Mouse (Mus musculus): Measurements from ENCODE around the gene Colec11. TPM values are rescaled to one million over a fixed set of nuclear protein-coding genes. Genes with fewer than 3 reads are reported as not detected.

The Colec11 gene
- polyA plus RNA-seq, 1 experiment: 0.18 TPM

DNA sequence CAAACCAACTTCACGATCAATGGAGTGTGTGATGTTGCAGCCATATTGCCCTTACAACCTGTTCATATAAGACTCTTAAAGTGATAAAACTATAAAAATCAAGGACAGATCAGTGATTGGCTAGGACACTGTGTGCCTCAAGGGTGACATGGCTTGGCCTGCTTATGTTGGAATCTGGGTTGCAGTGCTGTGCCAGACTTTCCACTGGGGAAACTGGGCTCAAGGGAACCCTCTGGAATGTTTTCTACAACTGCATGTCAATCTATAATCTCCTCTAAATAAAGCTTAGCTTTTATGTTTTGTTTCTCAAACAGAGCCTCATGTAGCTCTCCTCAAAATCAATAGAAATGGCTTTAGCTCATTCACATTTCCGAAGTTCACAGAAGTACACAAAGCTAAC lies 1.1 kb upstream of the Colec11 start:
- 86% methylated on average over 2 of the region's 2 CpGs for WGBS
- no peaks in the 10 kb centered on the region for H3K27me3 ChIP-seq (ENCODE audit: control insufficient read depth, insufficient read depth, low read length)
- H3K36me3 ChIP-seq (ENCODE audit: control insufficient read depth, insufficient read depth, low read length): peaks cover under 1% of the 10 kb centered on the region
- TF ChIP-seq CTCF (IDR thresholded peaks at IDR 0.05; ENCODE audit: extremely low read depth, insufficient read depth, insufficient read length, insufficient replicate concordance): no peak
- TF ChIP-seq POLR2A (IDR thresholded peaks at IDR 0.05; ENCODE audit: low read depth, low read length): no peak
- no peak overlapping the region for H3K27ac ChIP-seq (ENCODE audit: insufficient read depth, low read length)
- no peaks in the 10 kb centered on the region for H3K4me1 ChIP-seq (ENCODE audit: control insufficient read depth, insufficient read depth, insufficient read length)
- H3K4me3 ChIP-seq (ENCODE audit: extremely low read depth, insufficient read depth, insufficient read length): no peak overlapping the region
- no peak for DNase-seq (ENCODE audit: low read depth in 1 of 2, low spot score in 2 of 2)

DNA sequence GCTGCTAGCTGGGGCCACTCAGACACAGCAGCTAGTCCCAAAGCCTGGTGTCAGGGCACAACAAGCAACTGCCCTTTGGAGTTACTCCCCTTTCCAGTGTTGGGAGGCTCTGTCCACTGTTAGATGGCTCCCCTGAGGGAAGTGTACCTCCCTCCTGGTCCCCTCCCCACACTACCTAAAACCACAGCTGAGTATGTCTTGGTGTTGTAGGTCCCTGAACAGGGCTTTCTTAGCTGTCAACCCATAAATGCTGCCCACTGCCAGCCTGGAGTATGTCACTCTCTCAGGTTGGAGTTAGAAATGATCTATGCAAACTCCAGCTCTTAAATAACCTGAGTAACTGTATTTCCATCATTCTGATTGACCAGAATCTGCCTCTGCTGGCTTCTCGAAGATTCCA lies 536 bp downstream of the Colec11 start:
- DNase-seq (ENCODE audit: low read depth in 1 of 2, low spot score in 2 of 2): no peak
- Histone ChIP-seq H3K27ac (ENCODE audit: insufficient read depth, low read length) (no peak overlapping the region), H3K27me3 (ENCODE audit: control insufficient read depth, insufficient read depth, low read length) (no peaks in the 10 kb centered on the region), H3K4me1 (ENCODE audit: control insufficient read depth, insufficient read depth, insufficient read length) (no peaks in the 10 kb centered on the region), H3K4me3 (ENCODE audit: extremely low read depth, insufficient read depth, insufficient read length) (no peak overlapping the region), H3K36me3 (ENCODE audit: control insufficient read depth, insufficient read depth, low read length) (no peaks in the 10 kb centered on the region)
- no peak for TF ChIP-seq POLR2A (IDR thresholded peaks at IDR 0.05; ENCODE audit: low read depth, low read length)
- no peak for TF ChIP-seq CTCF (IDR thresholded peaks at IDR 0.05; ENCODE audit: extremely low read depth, insufficient read depth, insufficient read length, insufficient replicate concordance)
- 84% methylated on average over 1 of the region's 1 CpGs for WGBS

DNA sequence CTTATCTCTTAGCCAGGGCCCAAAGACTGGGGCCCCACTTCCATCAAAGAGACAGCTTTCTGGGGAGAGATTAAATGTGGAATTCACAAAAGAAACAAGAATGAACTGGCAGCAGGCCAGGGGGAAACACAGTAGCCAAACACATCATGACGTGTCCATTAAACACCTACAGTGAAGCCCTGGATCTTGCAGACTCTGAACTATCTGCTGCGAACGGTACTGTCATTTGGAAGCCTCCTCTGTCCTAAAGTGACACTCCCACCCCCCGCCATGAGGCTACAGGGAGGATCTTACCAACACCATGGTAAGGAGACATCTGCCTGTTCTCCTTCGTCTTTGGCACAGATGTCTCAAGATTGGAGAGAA lies 1.0 kb downstream of the Colec11 start:
- 67% methylated on average over 5 of the region's 5 CpGs for WGBS

DNA sequence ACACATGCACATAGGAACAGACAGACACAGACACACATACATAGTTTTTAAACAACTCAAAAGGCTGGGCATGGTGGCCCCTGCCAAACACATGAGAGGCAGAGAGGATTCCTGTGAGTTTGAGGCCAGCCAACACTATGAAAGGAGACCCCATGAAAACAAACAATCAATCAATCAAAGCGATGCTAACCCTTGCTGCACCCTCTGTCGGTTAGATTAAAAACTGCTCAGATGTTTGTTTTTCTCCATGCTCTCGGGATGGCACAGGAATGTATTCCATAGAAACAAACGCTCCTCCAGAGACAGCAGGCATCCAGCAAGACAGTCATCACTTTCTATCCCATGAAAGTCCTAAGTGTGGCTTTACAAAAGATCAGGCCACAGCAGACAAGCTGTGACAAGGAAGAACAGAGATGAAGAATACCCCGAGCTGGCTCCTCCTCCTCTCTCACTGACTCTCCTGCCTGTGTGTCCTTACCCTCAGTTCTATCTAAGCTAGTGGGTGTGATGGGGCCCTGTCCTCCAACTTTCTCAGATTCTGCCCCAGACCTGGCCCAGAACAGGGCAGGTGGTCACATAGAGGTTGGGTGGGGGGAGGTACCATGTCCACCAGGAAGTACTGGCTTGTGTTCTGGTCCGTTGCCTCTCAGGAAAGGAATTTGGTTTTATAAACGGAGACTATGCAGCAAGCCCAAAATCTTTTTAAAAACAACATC lies 1.6 kb downstream of the Colec11 start:
- Histone ChIP-seq H3K4me1 (ENCODE audit: control insufficient read depth, insufficient read depth, insufficient read length) (no peaks in the 10 kb centered on the region), H3K4me3 (ENCODE audit: extremely low read depth, insufficient read depth, insufficient read length) (no peak overlapping the region)
- TF ChIP-seq POLR2A (IDR thresholded peaks at IDR 0.05; ENCODE audit: low read depth, low read length) (no peak), CTCF (IDR thresholded peaks at IDR 0.05; ENCODE audit: extremely low read depth, insufficient read depth, insufficient read length, insufficient replicate concordance) (no peak)

More for the DNA sequence above, 1.0 kb downstream of the Colec11 start:
- H3K36me3 ChIP-seq (ENCODE audit: control insufficient read depth, insufficient read depth, low read length): no peaks in the 10 kb centered on the region
- no peak for TF ChIP-seq POLR2A (IDR thresholded peaks at IDR 0.05; ENCODE audit: low read depth, low read length)
- no peak for TF ChIP-seq CTCF (IDR thresholded peaks at IDR 0.05; ENCODE audit: extremely low read depth, insufficient read depth, insufficient read length, insufficient replicate concordance)
- H3K27me3 ChIP-seq (ENCODE audit: control insufficient read depth, insufficient read depth, low read length): no peaks in the 10 kb centered on the region
- no peak overlapping the region for H3K4me3 ChIP-seq (ENCODE audit: extremely low read depth, insufficient read depth, insufficient read length)
- no peak for DNase-seq (ENCODE audit: low read depth in 1 of 2, low spot score in 2 of 2)
- H3K27ac ChIP-seq (ENCODE audit: insufficient read depth, low read length): no peak overlapping the region
- no peaks in the 10 kb centered on the region for H3K4me1 ChIP-seq (ENCODE audit: control insufficient read depth, insufficient read depth, insufficient read length)

DNA sequence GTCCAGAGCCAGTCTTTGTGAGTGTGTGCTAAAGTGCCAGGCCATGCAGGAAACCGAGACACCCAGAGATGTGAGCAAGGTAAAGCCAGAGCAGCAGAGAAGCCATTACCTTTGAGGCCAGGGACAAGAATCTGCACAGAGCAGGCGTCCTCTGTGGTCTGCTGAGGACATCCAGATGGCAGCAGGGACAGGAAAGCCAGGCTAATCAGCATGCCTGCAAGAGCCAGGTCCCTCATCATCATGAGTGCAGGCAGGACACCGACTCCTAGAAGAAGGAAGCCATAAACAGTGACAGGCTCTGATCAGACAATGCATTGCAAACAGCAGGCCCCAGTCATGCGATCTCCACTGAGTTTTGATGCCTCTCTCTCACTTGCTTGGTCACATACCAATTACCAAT lies 5.9 kb downstream of the Colec11 start:
- Histone ChIP-seq H3K4me3 (ENCODE audit: extremely low read depth, insufficient read depth, insufficient read length) (no peak overlapping the region), H3K4me1 (ENCODE audit: control insufficient read depth, insufficient read depth, insufficient read length) (no peaks in the 10 kb centered on the region), H3K36me3 (ENCODE audit: control insufficient read depth, insufficient read depth, low read length) (no peaks in the 10 kb centered on the region), H3K27ac (ENCODE audit: insufficient read depth, low read length) (no peak overlapping the region), H3K27me3 (ENCODE audit: control insufficient read depth, insufficient read depth, low read length) (no peaks in the 10 kb centered on the region)
- no peak for DNase-seq (ENCODE audit: low read depth in 1 of 2, low spot score in 2 of 2)
- TF ChIP-seq CTCF (IDR thresholded peaks at IDR 0.05; ENCODE audit: extremely low read depth, insufficient read depth, insufficient read length, insufficient replicate concordance) (no peak), POLR2A (IDR thresholded peaks at IDR 0.05; ENCODE audit: low read depth, low read length) (no peak)
- 47% methylated on average over 4 of the region's 4 CpGs for WGBS

More for the DNA sequence above, 1.6 kb downstream of the Colec11 start:
- Histone ChIP-seq H3K27ac (ENCODE audit: insufficient read depth, low read length) (no peak overlapping the region), H3K27me3 (ENCODE audit: control insufficient read depth, insufficient read depth, low read length) (no peaks in the 10 kb centered on the region), H3K36me3 (ENCODE audit: control insufficient read depth, insufficient read depth, low read length) (no peaks in the 10 kb centered on the region)
- no peak for DNase-seq (ENCODE audit: low read depth in 1 of 2, low spot score in 2 of 2)
- WGBS: 36% methylated on average over 7 of the region's 7 CpGs

DNA sequence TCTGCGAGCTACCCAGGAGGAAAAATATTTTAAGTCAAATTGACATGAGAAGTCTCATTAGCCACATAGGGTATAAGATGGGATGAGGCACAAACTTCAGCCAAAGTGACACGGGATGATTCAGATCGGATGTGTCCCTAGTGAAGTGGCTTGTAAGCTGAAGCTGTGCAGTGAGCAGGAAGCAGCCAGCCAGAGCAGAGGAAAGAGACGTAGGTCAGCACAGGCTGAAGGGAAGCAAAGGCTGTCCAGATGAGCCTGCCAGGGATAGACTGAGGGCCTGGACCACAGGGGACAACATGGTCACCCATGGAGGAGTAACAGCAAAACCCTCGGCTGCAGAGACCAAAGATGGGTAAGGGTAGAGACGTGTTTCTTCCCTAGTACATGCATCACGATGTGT lies 8.8 kb downstream of the Colec11 start:
- Histone ChIP-seq H3K4me1 (ENCODE audit: control insufficient read depth, insufficient read depth, insufficient read length) (no peaks in the 10 kb centered on the region), H3K4me3 (ENCODE audit: extremely low read depth, insufficient read depth, insufficient read length) (no peak overlapping the region), H3K36me3 (ENCODE audit: control insufficient read depth, insufficient read depth, low read length) (no peaks in the 10 kb centered on the region), H3K27ac (ENCODE audit: insufficient read depth, low read length) (no peak overlapping the region), H3K27me3 (ENCODE audit: control insufficient read depth, insufficient read depth, low read length) (no peaks in the 10 kb centered on the region)
- DNase-seq (ENCODE audit: low read depth in 1 of 2, low spot score in 2 of 2): no peak
- WGBS: 68% methylated on average over 7 of the region's 7 CpGs
- no peak for TF ChIP-seq POLR2A (IDR thresholded peaks at IDR 0.05; ENCODE audit: low read depth, low read length)

DNA sequence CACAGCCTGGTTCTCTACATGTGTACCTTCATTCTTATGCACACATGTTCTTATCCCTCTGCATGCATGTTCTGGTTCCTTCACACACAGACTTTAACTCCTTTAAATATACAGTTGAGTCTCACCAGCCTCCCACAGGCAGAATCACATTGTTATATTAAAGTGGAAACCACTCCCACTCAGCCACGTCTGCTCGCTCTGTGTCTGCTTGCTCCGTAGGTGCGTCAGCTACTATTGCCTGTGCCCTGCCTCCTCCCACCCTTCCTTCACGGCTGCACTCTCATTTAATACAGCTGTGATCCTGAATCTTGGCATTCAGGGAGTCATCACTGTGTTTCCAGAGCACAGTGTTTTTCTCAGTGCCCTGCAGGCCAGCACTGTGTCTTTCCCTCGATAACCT lies 10.8 kb downstream of the Colec11 start:
- DNase-seq (ENCODE audit: low read depth in 1 of 2, low spot score in 2 of 2): no peak
- TF ChIP-seq CTCF (IDR thresholded peaks at IDR 0.05; ENCODE audit: extremely low read depth, insufficient read depth, insufficient read length, insufficient replicate concordance) (no peak), POLR2A (IDR thresholded peaks at IDR 0.05; ENCODE audit: low read depth, low read length) (no peak)
- no peak overlapping the region for H3K4me3 ChIP-seq (ENCODE audit: extremely low read depth, insufficient read depth, insufficient read length)
- no peak overlapping the region for H3K27ac ChIP-seq (ENCODE audit: insufficient read depth, low read length)
- H3K36me3 ChIP-seq (ENCODE audit: control insufficient read depth, insufficient read depth, low read length): no peaks in the 10 kb centered on the region
- 80% methylated on average over 6 of the region's 6 CpGs for WGBS
- no peaks in the 10 kb centered on the region for H3K27me3 ChIP-seq (ENCODE audit: control insufficient read depth, insufficient read depth, low read length)
- H3K4me1 ChIP-seq (ENCODE audit: control insufficient read depth, insufficient read depth, insufficient read length): no peaks in the 10 kb centered on the region

Data from spleen, adult 2 months (tissue).